Mouse (Mus musculus) C2C12 (cell line): ENCODE measurements around the gene Usp21. TPM values are rescaled to one million over a fixed set of nuclear protein-coding genes. Genes with fewer than 3 reads are reported as not detected.
"Not testable (repeated sequence)": the region's sequence is repeated elsewhere in the genome, so short reads cannot be mapped to it uniquely, and the experiment has no call there.

Source experiments
- H3K27me3 ChIP-seq: one replicate; pipeline ENCODE4 v1.6.1; 2011; ENCODE audit not compliant: control insufficient read depth, insufficient read depth, insufficient read length
- H3K36me3 ChIP-seq: one replicate; pipeline ENCODE4 v1.6.1; 2011; ENCODE audit not compliant: control insufficient read depth, insufficient read depth
- H3K4me3 ChIP-seq: one replicate; pipeline ENCODE4 v1.5.1; 2011; ENCODE audit warnings: mild to moderate bottlenecking, control low read depth; ENCODE audit not compliant: poor library complexity, insufficient read depth, severe bottlenecking
- H3K79me2 ChIP-seq: one replicate; pipeline ENCODE4 v1.6.1; 2011; ENCODE audit not compliant: control insufficient read depth, insufficient read depth
- H3K79me3 ChIP-seq: one replicate; pipeline ENCODE4 v1.6.1; 2011; ENCODE audit warnings: low read depth, control low read depth
- H3ac ChIP-seq: one replicate; pipeline ENCODE3; 2011; ENCODE audit warnings: low read depth; ENCODE audit not compliant: control insufficient read depth, insufficient read length
- CEBPB ChIP-seq: IDR thresholded peaks from one replicate; pipeline ENCODE4 v1.6.1; 2011; ENCODE audit warnings: low read depth, mild to moderate bottlenecking, control low read depth, moderate library complexity
- CTCF ChIP-seq: IDR thresholded peaks from one replicate; pipeline ENCODE4 v1.5.1; 2011; ENCODE audit not compliant: control insufficient read depth, insufficient read depth, insufficient read length
- FOSL1 ChIP-seq: IDR thresholded peaks from one replicate; pipeline ENCODE4 v1.8.0; 2011; ENCODE audit warnings: mild to moderate bottlenecking, low read length; ENCODE audit not compliant: poor library complexity, insufficient read depth, severe bottlenecking
- MAX ChIP-seq: IDR thresholded peaks from one replicate; pipeline ENCODE4 v1.6.1; 2011; ENCODE audit warnings: mild to moderate bottlenecking, control low read depth
- MYOD1 ChIP-seq: IDR thresholded peaks from one replicate; pipeline ENCODE4 v1.6.1; 2011; ENCODE audit warnings: low read depth; ENCODE audit not compliant: control insufficient read depth, insufficient read length
- MYOG ChIP-seq: IDR thresholded peaks from one replicate; pipeline ENCODE4 v1.6.1; 2011; ENCODE audit not compliant: control insufficient read depth, insufficient read length; ENCODE audit errors: extremely low read depth
- USF1 ChIP-seq: IDR thresholded peaks from one replicate; pipeline ENCODE4 v1.6.1; 2011; ENCODE audit warnings: low read depth, mild to moderate bottlenecking, control low read depth, moderate library complexity
- long read RNA-seq, 2 experiments: library from polyadenylated mRNA; unstranded; transcript quantifications; one replicate each; pipeline ENCODE4 v2.0.0; 2019 to 2020
- polyA plus RNA-seq: library from polyadenylated mRNA; unstranded; fragments of >200 nt; fragmentation: generic; extraction: Trizol; gene quantifications from one replicate; pipeline ENCODE4 v1.2.1, GENCODE M21; 2012; ENCODE audit warnings: missing spikeins

Gene Usp21
- polyA plus RNA-seq = 20.6 TPM
- long read RNA-seq, experiment 1, transcript Usp21-201 (13 exons, 2,219 nt) = major isoform, 30 of 39 reads
- long read RNA-seq, experiment 1, partial matches to known transcripts = 3 of 39 reads
- long read RNA-seq, experiment 1, other reads (novel, unspliced or antisense) = 5 of 39 reads
- long read RNA-seq, experiment 2, transcript Usp21-201 (13 exons, 2,219 nt) = major isoform, 94 of 111 reads
- long read RNA-seq, experiment 2, partial matches to known transcripts = 6 of 111 reads
- long read RNA-seq, experiment 2, other reads (novel, unspliced or antisense) = 8 of 111 reads

DNA sequence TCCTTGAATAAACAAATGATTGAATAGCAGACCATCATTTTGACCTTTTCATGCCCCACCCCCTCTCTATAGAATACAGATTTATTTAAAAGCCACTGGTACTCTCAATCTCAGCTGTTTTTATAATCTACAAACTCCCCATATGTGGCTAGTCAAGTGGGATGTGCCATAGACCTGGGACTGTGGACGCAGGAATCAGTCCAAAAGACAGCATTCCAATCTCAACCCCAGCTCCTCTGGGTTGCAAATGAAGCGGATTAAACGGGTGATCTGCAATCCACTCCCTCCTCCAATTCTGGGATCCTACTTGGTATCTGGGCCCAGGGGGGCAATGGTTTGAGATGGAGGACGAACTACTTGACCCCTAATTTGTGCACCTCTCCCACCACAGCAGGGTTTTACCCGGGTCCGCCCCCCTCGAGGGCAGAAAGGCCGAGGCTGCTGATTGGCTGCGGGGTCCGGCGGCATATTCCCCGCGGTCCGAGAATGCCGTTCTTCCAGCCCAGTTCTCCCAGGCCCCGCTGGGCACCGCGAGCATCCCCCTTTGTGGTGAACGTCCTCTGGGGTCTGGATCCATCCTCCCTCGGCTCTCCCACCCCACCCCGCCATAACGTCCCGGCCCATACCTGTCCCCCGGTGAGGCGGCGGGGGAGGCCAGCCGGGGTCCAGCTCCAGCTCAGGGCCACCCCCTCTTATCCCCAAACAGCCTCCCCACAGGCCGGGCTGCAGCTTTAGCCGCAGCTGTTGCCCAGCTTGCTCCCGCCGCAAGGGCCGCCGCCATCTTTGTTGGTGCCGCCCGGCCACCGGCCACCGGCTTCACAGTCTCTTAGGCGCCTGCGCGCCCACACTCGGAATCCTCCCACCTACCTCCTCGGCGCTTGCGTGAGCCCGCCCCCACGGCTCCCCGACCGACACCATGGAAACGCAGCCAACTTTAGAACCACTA lies at the start of gene Usp21:
TSS of gene Usp21 (minus strand) at position 856 of the 946 bp plus-strand sequence.
- no peak for TF ChIP-seq CEBPB
- no peak for TF ChIP-seq MYOD1
- no peak for TF ChIP-seq USF1
- no peak for TF ChIP-seq MAX
- TF ChIP-seq MYOG = no peak
- TF ChIP-seq CTCF = no peak
- TF ChIP-seq FOSL1 = no peak
- Histone ChIP-seq H3K79me3 (peaks cover 13% of the 10 kb centered on the region), H3K79me2 (peaks cover 40% of the 10 kb centered on the region), H3K27me3 (no peaks in the 10 kb centered on the region), H3ac (peak within 1 kb of the TSS; percentile 82), H3K4me3 (peak within 1 kb of the TSS; percentile 73), H3K36me3 (peaks cover 41% of the 10 kb centered on the region)

DNA sequence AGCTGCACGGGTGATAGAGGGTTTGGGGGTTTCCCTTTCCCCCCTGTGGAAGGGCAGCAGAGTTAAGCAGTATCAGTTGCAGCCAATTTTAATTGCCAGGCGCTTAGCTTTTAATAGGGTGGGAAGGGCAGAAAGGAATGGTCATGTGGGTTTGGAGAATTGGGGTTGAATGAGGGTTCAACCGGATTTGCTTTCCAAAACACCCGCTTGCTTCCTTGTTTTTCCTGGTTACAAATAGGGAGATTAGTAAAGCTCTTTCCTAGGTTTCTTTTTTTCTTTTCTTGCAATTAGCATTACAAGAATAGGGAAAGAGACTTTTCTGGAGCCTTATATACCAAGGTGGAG lies 42.4 kb upstream of the Usp21 start:
- no peak for TF ChIP-seq MYOD1
- TF ChIP-seq MYOG = no peak
- peak; percentile 34 for TF ChIP-seq USF1
- no peak for TF ChIP-seq CEBPB
- H3K79me3 ChIP-seq = peaks cover 68% of the 10 kb centered on the region
- peaks cover 21% of the 10 kb centered on the region for H3K36me3 ChIP-seq
- peak overlapping the region; percentile 52 for H3ac ChIP-seq
- H3K4me3 ChIP-seq = peak overlapping the region; percentile 76
- no peaks in the 10 kb centered on the region for H3K27me3 ChIP-seq
- H3K79me2 ChIP-seq = peaks cover 93% of the 10 kb centered on the region

DNA sequence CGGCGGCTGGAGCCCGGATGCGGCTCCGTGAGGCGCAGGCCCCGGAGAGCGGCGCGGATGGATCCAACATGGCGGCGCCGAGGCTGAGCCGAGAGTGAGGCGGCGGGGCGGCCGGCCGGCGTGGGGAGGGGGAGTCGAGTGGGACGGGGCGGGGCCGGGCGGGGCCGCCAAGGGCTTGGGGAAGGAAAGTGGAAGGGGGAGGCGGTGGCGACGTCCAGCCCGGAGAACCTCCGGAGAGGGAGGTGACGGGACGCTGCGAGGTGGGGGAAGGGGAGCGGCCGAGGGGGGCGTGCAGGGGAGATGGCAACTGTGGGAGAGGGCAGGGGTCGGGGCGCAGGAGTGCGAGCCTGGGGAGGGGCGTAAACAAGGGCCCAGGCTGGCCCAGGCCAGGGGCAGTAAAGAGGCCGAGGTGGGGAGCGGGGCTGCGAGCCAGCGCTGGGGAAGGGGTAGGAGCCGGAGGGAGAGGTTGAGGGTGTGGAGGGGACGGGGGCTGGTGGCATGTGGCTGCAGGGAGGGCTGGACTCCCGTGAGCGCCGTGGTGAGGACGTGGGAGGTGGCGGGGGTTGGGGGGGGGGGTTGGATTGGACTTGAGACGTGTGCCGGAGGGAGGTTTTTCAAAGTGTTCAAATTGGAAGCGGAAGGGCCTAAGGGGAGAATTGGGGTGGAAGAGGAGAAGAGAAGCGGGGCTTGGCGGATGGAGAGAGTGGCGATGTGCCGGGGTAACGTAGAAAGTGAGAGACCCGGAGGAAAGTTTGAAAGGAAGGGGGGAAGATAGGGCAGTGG lies 41.8 kb upstream of the Usp21 start:
- TF ChIP-seq CTCF (no peak), MYOG (no peak), USF1 (no peak), MYOD1 (no peak), FOSL1 (no peak), MAX (no peak), CEBPB (no peak)
- Histone ChIP-seq H3K36me3 (peaks cover 21% of the 10 kb centered on the region), H3K79me2 (peaks cover 93% of the 10 kb centered on the region), H3K79me3 (peaks cover 66% of the 10 kb centered on the region), H3K4me3 (peak overlapping the region; percentile 76), H3K27me3 (no peaks in the 10 kb centered on the region), H3ac (peak overlapping the region; percentile 95)

DNA sequence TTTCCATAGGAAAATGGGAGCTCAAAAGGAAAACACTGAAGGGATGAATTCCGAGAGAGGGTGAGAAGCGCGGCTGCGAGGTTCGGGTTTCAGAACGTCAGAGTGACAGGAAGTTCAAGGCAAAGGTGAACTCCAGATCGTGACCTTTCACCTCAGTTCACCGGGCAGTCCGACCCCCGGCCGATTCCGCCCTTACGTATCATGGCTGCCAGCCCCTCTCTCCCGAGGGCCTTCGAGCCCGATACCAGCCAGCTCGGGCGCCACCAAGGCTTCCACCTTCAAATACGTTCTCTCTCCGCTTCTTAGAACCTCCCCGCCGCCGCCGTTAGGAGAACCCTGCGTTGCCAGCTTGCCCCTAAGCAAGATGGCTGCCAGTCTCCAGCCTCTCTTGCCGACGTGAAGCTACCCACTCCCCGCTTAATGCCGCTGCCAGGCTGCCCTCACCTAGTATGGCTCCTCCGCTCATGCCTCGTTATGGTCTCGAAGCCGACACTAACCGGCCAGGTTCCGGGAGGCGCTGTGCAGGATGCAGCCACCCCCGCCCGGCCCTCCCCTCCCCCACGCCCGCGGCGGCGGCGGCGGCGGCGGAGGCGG lies 41.1 kb upstream of the Usp21 start, which contains the start of gene Dedd:
TSS of gene Dedd (plus strand) at position 307 of the 594 bp plus-strand sequence.
- Histone ChIP-seq H3ac (peak within 1 kb of the TSS; percentile 95), H3K4me3 (peak within 1 kb of the TSS; percentile 76), H3K36me3 (peaks cover 18% of the 10 kb centered on the region), H3K79me2 (peaks cover 93% of the 10 kb centered on the region), H3K79me3 (peaks cover 62% of the 10 kb centered on the region), H3K27me3 (no peaks in the 10 kb centered on the region)
- no peak for TF ChIP-seq USF1
- no peak for TF ChIP-seq CEBPB
- no peak for TF ChIP-seq MAX
- no peak for TF ChIP-seq MYOG
- no peak for TF ChIP-seq FOSL1
- no peak for TF ChIP-seq MYOD1
- TF ChIP-seq CTCF = no peak

DNA sequence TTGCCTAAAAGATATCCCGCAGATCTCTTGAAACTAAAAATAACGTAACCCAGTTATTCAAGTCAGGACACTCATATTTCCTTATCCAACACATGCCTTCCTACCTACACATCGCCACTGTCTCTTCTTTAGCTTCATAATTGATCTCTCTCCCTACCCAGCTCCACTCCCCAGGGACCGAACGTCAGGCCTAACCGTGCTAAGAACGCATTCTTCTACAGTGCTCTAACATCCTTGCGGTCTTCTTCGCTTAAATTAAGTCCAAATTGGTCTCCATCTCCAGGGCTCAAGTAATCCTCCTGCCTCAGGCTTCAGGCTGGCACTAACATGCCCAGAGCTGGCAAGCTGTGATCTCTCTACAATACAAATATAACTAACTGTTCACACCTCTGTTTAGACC lies 40.5 kb upstream of the Usp21 start:
- peak overlapping the region; percentile 76 for H3K4me3 ChIP-seq
- peaks cover 92% of the 10 kb centered on the region for H3K79me2 ChIP-seq
- H3K36me3 ChIP-seq = peaks cover 18% of the 10 kb centered on the region
- peak overlapping the region; percentile 95 for H3ac ChIP-seq
- TF ChIP-seq CTCF (no peak), MYOD1 (no peak), USF1 (no peak), FOSL1 (no peak)
- peaks cover 59% of the 10 kb centered on the region for H3K79me3 ChIP-seq
- no peaks in the 10 kb centered on the region for H3K27me3 ChIP-seq

DNA sequence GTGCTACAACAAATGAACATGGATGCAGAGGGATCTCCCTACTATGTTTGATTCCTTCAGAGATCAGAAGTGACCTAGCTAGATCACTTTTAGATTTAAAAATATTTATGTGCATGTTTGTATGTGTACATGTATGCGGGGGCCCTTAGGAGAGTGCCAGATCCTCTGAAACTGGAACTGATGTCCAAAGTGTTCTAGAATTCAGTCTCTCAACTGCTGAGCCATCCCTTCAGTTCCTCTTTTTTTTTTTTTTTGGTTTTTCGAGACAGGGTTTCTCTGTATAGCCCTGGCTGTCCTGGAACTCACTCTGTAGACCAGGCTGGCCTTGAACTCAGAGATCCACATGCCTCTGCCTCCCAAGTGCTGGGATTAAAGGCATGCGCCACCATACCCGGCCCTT lies 38.8 kb upstream of the Usp21 start:
- H3K27me3 ChIP-seq, H3ac ChIP-seq, H3K36me3 ChIP-seq, H3K4me3 ChIP-seq: not testable (repeated sequence)
- Histone ChIP-seq H3K79me3 (peaks cover 44% of the 10 kb centered on the region), H3K79me2 (peaks cover 75% of the 10 kb centered on the region)
